Mouse (Mus musculus) cerebellum, adult 2 months (tissue): Measurements from ENCODE around the gene Fyn.

Experiments used
- CTCF ChIP-seq: fragments of 200-500 bp; IDR thresholded peaks from 2 replicates; pipeline ENCODE4 v1.5.1; 2011; ENCODE audit warnings: low read depth, mild to moderate bottlenecking, control low read depth, low read length, moderate library complexity, borderline replicate concordance; ENCODE audit not compliant: insufficient read depth
- POLR2A ChIP-seq: fragments of 200-500 bp; IDR thresholded peaks from 2 replicates; pipeline ENCODE4 v1.6.1; 2011; ENCODE audit warnings: low read length, control low read depth, borderline replicate concordance; ENCODE audit not compliant: insufficient read depth

DNA sequence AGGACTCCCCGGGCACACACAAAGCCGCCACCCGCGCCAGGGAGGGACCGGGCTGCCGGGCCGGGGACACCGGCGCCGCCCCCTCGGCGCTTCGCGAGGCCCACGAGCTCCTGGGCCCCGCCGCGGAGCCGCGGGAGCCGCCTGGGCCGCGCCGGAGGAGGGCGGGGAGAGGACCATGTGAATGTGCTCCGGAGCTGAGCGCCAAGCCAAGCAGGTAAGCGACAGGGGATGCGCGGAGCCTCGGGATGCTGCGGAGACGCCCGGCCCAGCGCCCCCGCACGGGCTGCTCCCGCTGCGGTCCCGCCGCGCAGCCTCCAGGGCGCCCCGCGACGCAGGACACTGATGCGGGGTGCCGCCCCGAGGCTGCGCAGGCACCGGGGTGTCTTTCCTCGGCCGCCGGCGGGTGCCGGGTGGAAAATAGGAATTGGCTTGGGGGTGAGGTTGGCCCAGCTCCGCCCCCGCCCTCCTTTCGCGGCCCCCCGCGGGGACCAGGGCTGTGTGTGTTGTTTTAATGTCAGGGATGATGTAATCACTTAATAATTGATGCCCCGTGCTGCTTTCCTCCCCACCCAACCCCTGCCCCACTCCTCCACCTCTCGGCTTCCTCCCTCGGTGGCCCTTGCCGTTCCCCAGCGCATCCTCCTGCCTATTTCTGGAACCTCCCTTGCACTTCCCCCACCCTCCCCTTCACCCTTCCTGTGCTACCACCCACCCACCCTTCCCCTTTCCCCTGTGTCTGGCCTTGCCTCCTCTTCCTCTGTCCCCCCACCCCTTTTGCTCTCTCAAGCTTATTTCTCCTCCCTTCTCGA, 1.5 kb downstream of the Fyn start:
- TF ChIP-seq CTCF (no peak), POLR2A (no peak)
